Mouse (Mus musculus): ENCODE data around the gene Cyp2w1. TPM values are rescaled to one million over a fixed set of nuclear protein-coding genes. Genes with fewer than 3 reads are reported as not detected.

Gene Cyp2w1
- total RNA-seq, 2 experiments from 2014 or later: not detected

DNA sequence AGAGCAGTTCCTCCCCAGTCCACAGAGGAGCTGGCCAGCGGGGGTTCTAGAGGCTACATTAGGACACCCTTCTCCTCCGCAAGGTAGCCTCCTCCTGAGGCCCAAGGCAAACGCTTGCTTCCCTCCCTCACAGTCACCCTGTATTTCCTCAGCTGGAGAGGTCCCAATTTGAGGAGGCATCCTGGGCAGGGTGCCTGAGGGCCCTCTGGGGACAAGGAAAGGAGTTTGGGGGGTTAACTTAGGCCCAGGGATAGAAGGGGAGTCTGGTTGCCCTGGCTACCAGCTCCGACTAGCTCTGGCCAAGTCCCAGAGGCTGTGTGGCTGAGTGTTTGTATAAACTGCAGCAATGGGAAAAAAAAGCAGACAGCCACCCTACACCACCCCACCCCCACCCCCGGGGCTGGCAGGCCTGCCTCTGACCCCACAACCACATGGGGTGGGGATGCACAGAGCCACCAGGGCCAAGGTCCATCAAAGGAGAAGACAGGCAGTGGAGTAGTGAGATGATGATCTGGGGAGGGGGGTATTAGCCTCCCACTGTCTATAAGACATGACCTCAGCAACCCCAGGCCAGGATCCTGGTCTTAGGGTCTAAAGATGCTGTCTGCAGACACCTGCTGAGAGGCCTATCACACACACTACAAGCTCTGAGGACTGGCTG is 12.6 kb downstream of the Cyp2w1 start:
- peak in 1 of 2 experiments; percentile 75 for DNase-seq

DNA sequence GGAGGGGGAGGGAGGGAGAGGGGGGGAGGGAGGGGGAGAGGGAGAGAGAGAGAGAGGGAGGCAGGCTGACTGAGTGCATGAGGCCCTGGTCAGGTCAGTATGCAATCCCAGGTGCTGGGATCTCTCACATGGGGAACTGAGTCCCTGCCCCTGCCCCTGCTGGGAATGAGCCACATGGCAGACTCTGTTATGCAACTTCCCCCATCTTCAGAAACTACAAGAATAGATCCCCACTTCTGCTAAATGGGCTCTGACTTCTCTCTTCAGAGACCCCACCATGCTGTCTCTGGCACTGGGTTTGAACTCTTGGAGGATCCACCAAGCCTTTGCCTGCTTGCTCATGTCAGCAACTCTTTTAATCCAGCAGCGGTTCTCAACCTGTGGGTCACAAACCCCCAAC is 13.4 kb downstream of the Cyp2w1 start:
- peak in 1 of 2 experiments; percentile 71 for DNase-seq

GRCm38 (mm10) chr5:139366484-139366883 is 14.1 kb downstream of the Cyp2w1 start:
- DNase-seq: no peak

DNA sequence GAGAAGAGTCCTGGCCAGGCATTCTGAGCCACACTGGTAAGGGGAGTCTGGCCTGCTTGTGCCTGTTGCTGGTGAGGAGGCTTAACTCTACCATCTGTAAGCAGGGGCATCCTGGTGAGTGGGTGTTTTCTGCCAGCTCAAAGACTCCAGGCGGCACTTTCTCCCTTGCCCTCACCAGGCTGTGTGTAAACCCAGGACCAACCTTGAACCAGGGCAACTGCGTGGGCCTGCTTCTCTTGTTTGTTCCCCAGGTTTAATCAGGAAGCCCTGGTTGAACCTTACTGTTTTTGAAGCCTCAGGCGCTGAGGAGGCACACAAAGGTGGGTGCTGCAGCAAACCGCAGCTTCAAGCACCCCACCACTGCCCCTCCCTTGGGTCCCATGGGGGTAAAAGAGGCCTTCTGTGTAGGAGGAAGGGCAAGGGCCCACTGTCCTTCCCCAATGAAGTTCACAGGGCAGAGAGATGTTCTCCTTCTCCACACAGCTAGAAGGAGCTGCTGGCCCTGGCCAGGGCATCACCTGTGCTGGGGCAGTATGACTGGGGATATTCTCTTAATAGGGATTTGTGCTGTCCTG is 15.6 kb downstream of the Cyp2w1 start:
- DNase-seq: no peak

DNA sequence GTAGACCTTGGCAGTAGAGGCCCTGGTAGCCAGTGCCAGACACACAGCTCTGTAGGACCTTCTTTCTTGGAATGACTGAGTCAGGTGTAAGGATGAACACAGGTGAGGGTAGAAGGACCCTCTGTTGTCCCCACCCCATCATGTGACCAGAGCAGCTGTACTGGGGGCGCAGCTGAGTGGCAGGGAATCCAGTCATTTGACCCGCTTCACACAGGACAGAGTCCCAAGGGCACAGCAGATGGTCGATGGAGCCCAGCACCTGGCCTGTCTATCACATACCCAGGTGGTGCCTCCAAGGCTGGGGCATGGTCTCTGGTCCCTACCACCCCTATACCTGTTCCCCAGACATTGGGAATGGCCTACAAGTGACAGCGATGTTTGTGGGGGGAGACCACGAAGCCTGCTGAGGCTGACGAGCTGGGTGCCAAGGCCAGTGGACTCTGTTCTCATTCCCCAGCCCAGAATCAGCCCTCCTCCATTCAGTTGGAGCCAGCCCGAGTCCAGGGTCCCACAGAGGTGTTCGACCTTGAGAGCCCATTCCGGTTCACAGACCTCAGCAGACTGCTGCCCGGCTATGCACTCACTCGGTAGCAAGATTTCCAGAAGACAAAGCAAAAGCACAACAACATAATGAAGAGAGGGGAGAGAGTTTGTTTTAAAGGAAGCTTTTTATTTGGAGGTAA is 16.4 kb downstream of the Cyp2w1 start:
- DNase-seq: no peak

- DNase-seq: no peak
Measured at GRCm38 (mm10) chr5:139370336-139370735, 17.9 kb downstream of the Cyp2w1 start.

DNA sequence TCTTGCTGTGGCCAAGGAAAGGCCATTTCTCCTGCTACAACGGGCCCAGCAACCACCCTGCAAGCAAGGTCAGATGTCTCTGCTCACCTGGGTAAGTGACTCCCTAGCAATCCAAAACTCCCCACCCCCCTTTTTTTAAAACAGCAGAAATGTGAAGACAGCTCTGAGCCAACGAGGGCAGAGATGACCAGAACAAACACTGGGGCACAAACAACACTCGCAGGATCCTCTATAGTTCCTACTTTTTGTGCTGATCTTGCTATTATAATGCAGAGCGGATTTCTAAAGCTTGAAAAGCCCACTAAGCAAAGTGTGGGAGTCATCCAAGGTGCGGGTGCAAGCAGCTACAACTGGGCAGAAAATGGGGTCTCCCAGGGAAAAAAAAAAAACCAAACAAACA is 18.7 kb downstream of the Cyp2w1 start:
- DNase-seq: no peak

DNA sequence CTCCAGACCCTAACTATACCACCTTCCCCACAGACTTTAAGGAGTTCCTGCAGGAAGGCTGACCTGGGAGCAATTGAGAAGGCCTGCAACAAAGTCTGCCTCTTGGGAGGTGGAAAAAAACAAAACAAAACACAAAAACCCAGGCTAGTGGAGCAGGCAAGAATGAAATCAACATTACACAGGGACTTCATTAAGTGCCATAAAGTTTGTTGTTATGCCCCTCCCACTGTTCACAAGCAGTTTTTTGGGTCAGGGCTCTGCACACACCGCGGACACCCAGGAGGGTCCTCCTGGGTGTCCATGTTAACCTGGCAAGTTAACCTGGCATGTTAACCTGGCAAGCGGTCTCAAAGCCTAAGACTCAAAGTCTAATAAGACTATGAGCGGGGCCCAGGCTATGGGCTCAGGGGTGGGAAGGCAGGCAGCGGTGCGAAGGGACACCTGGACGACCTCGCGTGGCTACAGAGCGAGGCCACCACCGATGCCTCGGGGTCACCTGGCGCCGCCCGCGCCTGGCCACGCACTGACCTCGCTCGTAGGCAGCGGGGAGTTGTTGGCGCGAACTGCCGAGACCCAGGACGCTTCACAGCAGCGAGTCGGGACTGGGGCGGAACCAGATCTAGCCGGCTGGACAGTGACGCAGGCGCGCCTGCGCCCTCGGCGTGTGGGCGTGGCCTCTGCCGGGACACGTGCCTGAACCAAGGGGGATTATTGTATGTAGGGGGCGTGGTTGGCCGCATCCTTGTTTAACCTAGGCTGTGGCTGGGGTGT is 19.4 kb downstream of the Cyp2w1 start:
- peak; percentile 94 to 95 for DNase-seq

GRCm38 (mm10) chr5:139373126-139373525 is 20.7 kb downstream of the Cyp2w1 start:
- DNase-seq: no peak

GRCm38 (mm10) chr5:139373889-139374444 is 21.6 kb downstream of the Cyp2w1 start:
- no peak for DNase-seq

DNA sequence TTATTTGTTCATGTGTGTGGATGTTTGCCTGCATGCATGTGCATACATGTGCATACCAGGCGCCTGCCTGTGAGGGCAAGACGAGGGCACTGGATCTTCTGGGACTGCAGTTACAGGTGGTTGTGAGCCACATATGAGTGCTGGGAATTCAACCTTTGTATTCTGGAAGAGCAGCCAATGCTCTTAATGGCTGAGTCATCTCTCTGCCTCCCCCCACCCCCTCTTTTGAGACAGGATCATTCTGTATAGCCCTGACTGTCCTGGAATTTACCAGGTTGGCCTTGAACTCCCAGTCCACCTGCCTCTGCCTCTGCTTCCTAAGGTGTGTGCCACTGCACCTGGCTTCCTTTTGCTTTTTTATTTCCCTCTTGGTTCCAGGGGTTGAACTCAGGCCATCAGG is 22.4 kb downstream of the Cyp2w1 start:
- DNase-seq: no peak

GRCm38 (mm10) chr5:139377468-139378270 is 25.3 kb downstream of the Cyp2w1 start, which contains the start of gene Gpr146:
Gene Gpr146, plus strand, starts transcription at chr5:139377697.
- peak; percentile 84 to 85 for DNase-seq

- DNase-seq: no peak
Measured at GRCm38 (mm10) chr5:139378271-139378556, 25.8 kb downstream of the Cyp2w1 start.

DNA sequence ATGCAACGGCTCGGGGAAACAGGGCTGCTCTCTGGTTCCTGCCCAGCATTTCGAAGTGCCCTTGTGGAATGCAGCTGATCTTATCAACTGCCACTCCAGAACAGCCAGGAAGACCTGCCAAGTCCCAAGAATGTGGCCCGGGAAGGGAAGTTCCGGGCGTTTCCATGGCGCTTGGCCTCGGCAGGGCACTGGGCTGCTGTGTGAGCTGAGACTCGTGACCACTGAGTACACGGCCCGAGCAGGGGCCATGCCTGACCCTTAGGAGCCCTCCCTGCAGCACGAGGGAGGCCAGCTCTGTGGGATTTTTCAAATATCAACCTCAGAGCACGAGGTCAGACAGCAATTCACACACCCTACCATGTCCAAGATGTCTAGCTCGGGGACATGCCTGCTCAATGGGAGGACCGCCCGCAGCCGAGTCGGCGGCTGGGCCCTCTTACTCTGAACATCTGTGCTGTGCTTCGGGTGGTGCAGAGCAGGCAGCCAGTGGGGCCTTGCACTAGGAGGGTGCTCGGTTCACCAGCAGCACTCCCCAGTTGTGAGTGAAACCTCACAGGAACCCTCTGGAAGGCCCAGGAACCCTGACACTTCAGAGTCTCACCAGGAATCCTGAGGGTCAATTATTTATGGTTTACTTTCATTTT is 26.7 kb downstream of the Cyp2w1 start:
- peak; percentile 87 to 92 for DNase-seq

- peak in 1 of 2 experiments; percentile 48 for DNase-seq
Measured at GRCm38 (mm10) chr5:139379771-139380384, 27.5 kb downstream of the Cyp2w1 start.

GRCm38 (mm10) chr5:139380385-139381248 is 28.2 kb downstream of the Cyp2w1 start:
- DNase-seq: peak; percentile 98 to 99

- peak; percentile 64 to 68 for DNase-seq
Measured at GRCm38 (mm10) chr5:139381586-139382513, 29.4 kb downstream of the Cyp2w1 start.

- DNase-seq: peak; percentile 84 to 91
Measured at GRCm38 (mm10) chr5:139382760-139383159, 30.3 kb downstream of the Cyp2w1 start.

Measured in heart, adult 18-20 months (tissue).